Mouse (Mus musculus) intestine, postnatal 0 days (tissue): ENCODE data around the gene Cyth1. TPM values are rescaled to one million over a fixed set of nuclear protein-coding genes. Genes with fewer than 3 reads are reported as not detected.
A peak's percentile ranks its signal among the peaks of the same experiment; 100 is the strongest.

ENCODE experiments used
- ATAC-seq: fragments of 200-750 bp; cut with Nextera tagmentation; 2 replicates; pipeline ENCODE4 v1.8.0; 2017; ENCODE audit warnings: mild to moderate bottlenecking, moderate TSS enrichment, moderate library complexity
- H3K27ac ChIP-seq: fragments of 300-500 bp; sonication (generic); 2 replicates; pipeline ENCODE4 v1.5.1; 2014; ENCODE audit warnings: mild to moderate bottlenecking, low read depth, low read length, moderate library complexity
- H3K27me3 ChIP-seq: fragments of 300-500 bp; sonication (generic); replicated peaks from 2 replicates; pipeline ENCODE4 v1.6.1; 2014; ENCODE audit warnings: low read length, mixed read lengths; ENCODE audit not compliant: control insufficient read depth, insufficient read depth
- H3K36me3 ChIP-seq: fragments of 300-500 bp; sonication (generic); 2 replicates; pipeline ENCODE4 v1.6.1; 2014; ENCODE audit warnings: mild to moderate bottlenecking, moderate library complexity; ENCODE audit not compliant: control insufficient read depth, insufficient read depth
- H3K4me1 ChIP-seq: fragments of 300-500 bp; sonication (generic); replicated peaks from 2 replicates; pipeline ENCODE4 v1.6.1; 2014; ENCODE audit warnings: antibody characterized with exemption, low read length, mixed read lengths; ENCODE audit not compliant: control insufficient read depth, insufficient read depth
- H3K4me2 ChIP-seq: fragments of 300-500 bp; sonication (generic); replicated peaks from 2 replicates; pipeline ENCODE4 v1.6.1; 2014; ENCODE audit warnings: low read depth, mild to moderate bottlenecking, moderate library complexity
- H3K4me3 ChIP-seq: fragments of 300-500 bp; sonication (generic); 2 replicates; pipeline ENCODE4 v1.5.1; 2014; ENCODE audit warnings: low read depth, low read length
- H3K9ac ChIP-seq: fragments of 300-500 bp; sonication (generic); 2 replicates; pipeline ENCODE4 v1.6.1; 2014; ENCODE audit warnings: mild to moderate bottlenecking, low read depth, low read length
- H3K9me3 ChIP-seq: fragments of 300-500 bp; sonication (generic); 2 replicates; pipeline ENCODE4 v1.6.1; 2016; ENCODE audit warnings: mixed run types; ENCODE audit not compliant: control insufficient read depth
- CTCF ChIP-seq: sonication (generic); IDR thresholded peaks from 2 replicates; pipeline ENCODE4 v1.5.1; 2016; ENCODE audit warnings: low read depth, mild to moderate bottlenecking, control low read depth, antibody characterized with exemption, moderate library complexity
- WGBS: fragments of 180-500 bp; shearing (Covaris S2); extraction: QIAGEN DNeasy Blood & Tissue Kit; methylation state at CpG from one replicate; pipeline ENCODE4 v1.1.7; 2014; 5-methylcytosine and 5-hydroxymethylcytosine counted together
- polyA plus RNA-seq: library from polyadenylated mRNA; unstranded; fragments of >200 nt; fragmentation: Nextera tagmentation; extraction: Ambion mirVana; gene quantifications from 2 replicates; pipeline ENCODE4 v1.2.1, GENCODE M21; 2015

The Cyth1 gene
- polyA plus RNA-seq, 1 experiment from 2014 or later = 10.9 TPM

GRCm38 (mm10) chr11:118136172-118136632 lies 112.2 kb downstream of the Cyth1 start:
- H3K9ac ChIP-seq = no peak overlapping the region
- H3K4me1 ChIP-seq = no peaks in the 10 kb centered on the region
- no peaks in the 10 kb centered on the region for H3K9me3 ChIP-seq
- 65% methylated on average over 5 of the region's 5 CpGs for WGBS
- no peaks in the 10 kb centered on the region for H3K27me3 ChIP-seq
- no peak for ATAC-seq
- TF ChIP-seq CTCF = no peak
- no peak overlapping the region for H3K27ac ChIP-seq
- H3K4me2 ChIP-seq = no peak overlapping the region
- H3K36me3 ChIP-seq = no peaks in the 10 kb centered on the region
- no peak overlapping the region for H3K4me3 ChIP-seq

GRCm38 (mm10) chr11:118135271-118135670 lies 113.1 kb downstream of the Cyth1 start:
- Histone ChIP-seq H3K9me3 (no peaks in the 10 kb centered on the region), H3K4me3 (no peak overlapping the region), H3K36me3 (no peaks in the 10 kb centered on the region), H3K27ac (no peak overlapping the region), H3K4me1 (no peaks in the 10 kb centered on the region), H3K4me2 (no peak overlapping the region), H3K9ac (no peak overlapping the region), H3K27me3 (no peaks in the 10 kb centered on the region)
- TF ChIP-seq CTCF = no peak
- WGBS = 47% methylated on average over 6 of the region's 6 CpGs
- no peak for ATAC-seq

DNA sequence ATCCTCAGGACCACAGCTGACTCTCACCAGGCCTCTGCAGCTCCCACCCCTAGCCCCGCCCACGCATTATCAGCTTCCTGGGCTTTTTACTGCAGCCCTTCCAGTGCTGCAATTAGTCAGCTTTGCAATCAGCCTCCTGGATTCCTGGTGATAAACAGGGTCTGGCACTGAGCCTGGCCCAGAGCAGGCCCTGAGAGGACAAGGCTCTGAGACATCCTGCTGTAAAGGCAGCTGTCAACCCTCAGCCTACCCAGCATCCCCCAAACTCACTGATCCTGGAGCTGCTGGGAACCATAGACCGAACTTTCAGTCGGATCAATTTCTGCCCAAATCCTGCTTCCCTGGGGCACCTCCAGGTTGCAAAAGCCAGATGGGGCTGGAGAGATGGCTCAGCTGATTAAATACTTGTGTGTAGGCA lies 114.6 kb downstream of the Cyth1 start:
- peak; percentile 44 for ATAC-seq
- Histone ChIP-seq H3K36me3 (no peaks in the 10 kb centered on the region), H3K9ac (no peak overlapping the region), H3K27ac (no peak overlapping the region), H3K4me3 (no peak overlapping the region), H3K4me1 (no peaks in the 10 kb centered on the region), H3K9me3 (no peaks in the 10 kb centered on the region), H3K27me3 (no peaks in the 10 kb centered on the region), H3K4me2 (no peak overlapping the region)
- no peak for TF ChIP-seq CTCF
- WGBS = 32% methylated on average over 4 of the region's 4 CpGs

DNA sequence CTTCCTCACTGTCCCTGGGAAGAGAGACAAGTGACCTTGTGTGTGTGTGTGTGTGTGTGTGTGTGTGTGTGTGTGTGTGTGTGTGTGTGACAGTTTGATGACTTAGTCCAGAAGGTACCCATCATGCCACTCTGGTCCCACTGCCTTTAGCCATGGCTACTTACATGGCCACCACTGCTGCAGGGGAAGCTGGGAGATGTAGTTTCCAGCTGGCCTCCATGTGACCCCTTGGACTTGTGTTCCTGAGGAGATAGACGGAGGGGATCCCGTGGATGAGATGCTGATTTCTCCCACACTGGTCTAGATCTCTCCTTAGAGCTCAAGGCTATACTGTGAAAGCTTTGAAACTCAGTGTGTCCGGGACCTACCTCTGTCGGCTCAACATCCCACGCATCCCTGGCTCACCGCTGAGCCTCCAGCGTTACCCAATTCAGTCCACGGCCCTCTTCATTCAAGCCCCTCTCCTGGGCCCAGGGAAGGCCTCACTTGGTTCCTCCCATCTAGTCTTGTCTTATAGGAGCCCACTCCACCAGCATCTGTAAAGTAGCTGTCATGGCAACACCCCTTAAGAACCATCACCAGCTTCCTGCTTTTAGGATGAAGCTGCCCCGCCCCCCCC lies 115.2 kb downstream of the Cyth1 start:
- Histone ChIP-seq H3K27me3 (no peaks in the 10 kb centered on the region), H3K36me3 (no peaks in the 10 kb centered on the region), H3K27ac (no peak overlapping the region), H3K4me2 (no peak overlapping the region), H3K4me1 (no peaks in the 10 kb centered on the region), H3K9ac (no peak overlapping the region), H3K4me3 (no peak overlapping the region), H3K9me3 (no peaks in the 10 kb centered on the region)
- no peak for TF ChIP-seq CTCF
- peak; percentile 12; the same call in 1 of the 2 replicates for ATAC-seq
- WGBS = 57% methylated on average over 9 of the region's 9 CpGs

DNA sequence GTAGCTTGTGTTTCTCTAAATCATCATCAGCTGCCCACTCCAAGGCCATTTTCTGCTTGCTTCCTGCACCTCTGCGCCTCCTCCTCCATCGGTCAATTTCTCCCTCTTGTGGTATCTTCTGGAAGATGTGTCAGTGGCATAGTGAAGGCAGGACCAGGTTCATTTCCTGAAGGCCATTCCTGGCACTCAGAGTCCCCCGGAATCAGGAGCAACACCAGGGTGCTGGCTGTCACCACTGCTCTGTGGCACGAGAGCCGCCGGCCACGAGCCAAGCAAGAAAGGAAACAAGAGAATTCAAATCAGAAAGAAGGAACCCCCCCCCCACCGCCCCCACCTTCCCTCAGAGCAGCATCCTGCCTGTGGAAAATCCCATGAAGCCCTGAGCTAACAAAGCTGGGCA lies 116.3 kb downstream of the Cyth1 start:
- Histone ChIP-seq H3K9ac (no peak overlapping the region), H3K27me3 (no peaks in the 10 kb centered on the region), H3K9me3 (no peaks in the 10 kb centered on the region), H3K4me2 (no peak overlapping the region), H3K27ac (no peak overlapping the region), H3K4me3 (no peak overlapping the region), H3K36me3 (no peaks in the 10 kb centered on the region), H3K4me1 (no peaks in the 10 kb centered on the region)
- 51% methylated on average over 8 of the region's 8 CpGs for WGBS
- ATAC-seq = no peak
- TF ChIP-seq CTCF = peak; percentile 41; the same call in 1 of the 2 replicates

GRCm38 (mm10) chr11:118130534-118130933 lies 117.9 kb downstream of the Cyth1 start, which contains the start of gene Dnah17:
Gene Dnah17 (minus strand): TSS chr11:118130634.
- Histone ChIP-seq H3K4me2 (no peak within 1 kb of the TSS), H3K9ac (no peak within 1 kb of the TSS), H3K27ac (no peak within 1 kb of the TSS), H3K4me1 (no peaks in the 10 kb centered on the region), H3K9me3 (no peaks in the 10 kb centered on the region), H3K27me3 (no peaks in the 10 kb centered on the region), H3K36me3 (no peaks in the 10 kb centered on the region), H3K4me3 (no peak within 1 kb of the TSS)
- no peak for ATAC-seq
- WGBS = 87% methylated on average over 7 of the region's 7 CpGs
- TF ChIP-seq CTCF = no peak

DNA sequence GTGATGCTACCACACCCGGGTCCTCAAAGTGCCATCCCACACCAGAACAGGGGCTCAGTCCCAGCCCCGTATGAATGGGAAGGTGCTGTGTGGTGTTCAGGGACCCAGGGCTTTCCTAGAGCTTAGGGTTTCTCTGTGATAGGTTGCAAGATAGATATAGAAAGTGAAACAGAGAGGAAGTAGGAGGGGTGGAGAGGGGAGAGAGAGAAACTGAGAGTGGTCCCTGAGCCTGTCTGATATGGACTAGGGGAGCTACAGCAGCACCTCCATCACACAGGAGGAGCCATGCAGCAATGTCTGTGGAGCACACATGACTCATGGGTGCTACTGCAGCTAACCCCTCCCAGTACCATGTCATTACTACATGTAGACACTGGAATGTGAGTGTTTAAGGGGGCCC lies 118.6 kb downstream of the Cyth1 start:
- Histone ChIP-seq H3K27me3 (no peaks in the 10 kb centered on the region), H3K4me2 (no peak overlapping the region), H3K9me3 (no peaks in the 10 kb centered on the region), H3K9ac (no peak overlapping the region), H3K36me3 (no peaks in the 10 kb centered on the region), H3K4me1 (no peaks in the 10 kb centered on the region), H3K4me3 (no peak overlapping the region), H3K27ac (no peak overlapping the region)
- no peak for ATAC-seq
- TF ChIP-seq CTCF = no peak
- 83% methylated on average over 2 of the region's 2 CpGs for WGBS
